Mouse (Mus musculus): ENCODE measurements at regions not wholly inside any gene's neighbourhood (a gene's known extent, or its start where the extent isn't known, plus 50 kb on each side); places are given as distances from the start of the nearest gene placed in this dataset.

DNA sequence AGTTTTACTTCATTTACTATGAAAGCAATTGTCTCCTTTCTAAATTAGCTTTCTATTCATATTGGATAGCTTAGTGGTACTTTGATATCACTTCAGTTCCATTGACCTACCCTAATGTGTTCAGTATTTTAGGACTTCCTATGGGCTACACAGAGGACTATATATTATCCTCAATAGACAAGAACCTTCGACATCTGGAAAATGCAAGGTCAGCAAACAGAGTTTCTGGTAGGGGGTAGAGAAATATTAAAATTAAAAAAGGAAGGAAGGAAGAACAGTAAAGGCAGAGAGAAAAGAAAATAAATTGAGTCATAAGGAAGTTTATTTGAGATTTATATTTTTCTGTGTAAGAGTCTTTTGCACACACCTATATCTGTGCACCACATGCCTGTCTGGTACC, 107.4 kb upstream of the Insig1 start:
- TF ChIP-seq POLR2A (IDR thresholded peaks at IDR 0.05; ENCODE audit: borderline replicate concordance, extremely low read depth, insufficient read depth, insufficient read length, poor library complexity, severe bottlenecking) (no peak), CTCF (IDR thresholded peaks at IDR 0.05; ENCODE audit: borderline replicate concordance, extremely low read depth, insufficient read depth, insufficient read length) (no peak)
